Mouse (Mus musculus): ENCODE results near the gene Golga1.

Gene Golga1

GRCm38 (mm10) chr2:38975181-38975580 is 90.2 kb downstream of the Golga1 start:
- peak; percentile 32 for DNase-seq (ENCODE audit: low read depth, low spot score)

GRCm38 (mm10) chr2:38974171-38974570 is 91.2 kb downstream of the Golga1 start:
- no peak for DNase-seq (ENCODE audit: low read depth, low spot score)

- no peak for DNase-seq (ENCODE audit: low read depth, low spot score)
Measured at GRCm38 (mm10) chr2:38973701-38974100, 91.6 kb downstream of the Golga1 start.

GRCm38 (mm10) chr2:38973223-38973622 is 92.1 kb downstream of the Golga1 start:
- peak; percentile 41 for DNase-seq (ENCODE audit: low read depth, low spot score)

GRCm38 (mm10) chr2:38970057-38970456 is 95.3 kb downstream of the Golga1 start:
- DNase-seq (ENCODE audit: low read depth, low spot score): no peak

GRCm38 (mm10) chr2:38969650-38970049 is 95.7 kb downstream of the Golga1 start:
- DNase-seq (ENCODE audit: low read depth, low spot score): no peak
